Comparison of ENCODE assay signal across 17 mouse cellular contexts in genomic region chr4:155014791-155015190, GRCm38 (mm10). TPM values are rescaled to one million over a fixed set of nuclear protein-coding genes. Genes with fewer than 3 reads are reported as not detected.
A peak's percentile ranks its signal among the peaks of the same experiment; 100 is the strongest.
DNase-seq lines count a peak whose midpoint lies in the region; ATAC-seq and TF ChIP-seq lines count a peak whose summit lies in the region.
"Had no signal": no experiment of that assay in that cellular context is flagged by ENCODE, and none has a peak within 500 bp of the region (broad histone marks: within the 10 kb centered on the region; RNA-seq: fewer than 3 reads in every experiment).

No protein-coding gene starts in this region.

- peak; percentile 54 for DNase-seq in cerebellum, adult 11-12 months
- DNase-seq in cerebellum, postnatal 14 days: no peak
- DNase-seq in left cerebral cortex, adult 18-20 months (ENCODE audit: low spot score in 2 of 2): peak; percentile 68 to 85
- DNase-seq in left cerebral cortex, postnatal 4 days: no peak
- DNase-seq in layer of hippocampus, adult 9-11 months: peak; percentile 70
- peak; percentile 74 to 80 for DNase-seq in right cerebral cortex, postnatal 36 days (ENCODE audit: low spot score in 2 of 2)
- DNase-seq in heart, postnatal 36 days: no peak
- DNase-seq: cerebellum, adult 8-10 months; kidney, adult 11 months; kidney, postnatal 36 days; lung, adult 2 months had no signal

- no peak overlapping the region for H3K4me3 ChIP-seq in intestine, postnatal 0 days (ENCODE audit: low read depth, low read length)
- H3K4me3 ChIP-seq: embryonic facial prominence, embryonic 12.5 days; heart, embryonic 13.5 days; hindbrain, embryonic 10.5 days had no signal

- no peaks in the 10 kb centered on the region for H3K36me3 ChIP-seq in intestine, postnatal 0 days (ENCODE audit: control insufficient read depth, insufficient read depth)
- H3K36me3 ChIP-seq: embryonic facial prominence, embryonic 12.5 days; heart, embryonic 13.5 days; hindbrain, embryonic 10.5 days had no signal

- no peak overlapping the region for H3K4me2 ChIP-seq in intestine, postnatal 0 days (replicated peaks; ENCODE audit: low read depth)
- H3K4me2 ChIP-seq: embryonic facial prominence, embryonic 12.5 days; heart, embryonic 13.5 days had no signal

- H3K9me3 ChIP-seq in intestine, postnatal 0 days (ENCODE audit: control insufficient read depth): no peaks in the 10 kb centered on the region
- H3K9me3 ChIP-seq: embryonic facial prominence, embryonic 12.5 days; heart, embryonic 13.5 days; hindbrain, embryonic 10.5 days had no signal

- no peak for ATAC-seq in intestine, postnatal 0 days

- intact Hi-C loops in left cerebral cortex, postnatal 4 days (cut with DNase I): no loop called here
- intact Hi-C loops in heart, postnatal 36 days (cut with DNase I): no loop called here

- H3K27me3 ChIP-seq in intestine, postnatal 0 days (replicated peaks; ENCODE audit: control insufficient read depth, insufficient read depth, low read length): no peaks in the 10 kb centered on the region
- H3K27me3 ChIP-seq: embryonic facial prominence, embryonic 12.5 days had no signal

- no peak for TF ChIP-seq CTCF in intestine, postnatal 0 days (IDR thresholded peaks at IDR 0.05; ENCODE audit: low read depth)

- no peak overlapping the region for H3K27ac ChIP-seq in intestine, postnatal 0 days (ENCODE audit: low read depth, low read length)
- H3K27ac ChIP-seq: embryonic facial prominence, embryonic 12.5 days; heart, embryonic 13.5 days; hindbrain, embryonic 10.5 days; macrophage had no signal

- no peak overlapping the region for H3K9ac ChIP-seq in intestine, postnatal 0 days (ENCODE audit: low read depth, low read length)
- H3K9ac ChIP-seq: embryonic facial prominence, embryonic 12.5 days; heart, embryonic 13.5 days had no signal

- 81% methylated on average over 12 of the region's 12 CpGs for WGBS in intestine, postnatal 0 days

- peaks cover 5% of the 10 kb centered on the region; the same call in 1 of the 2 replicates for H3K4me1 ChIP-seq in intestine, postnatal 0 days (replicated peaks; ENCODE audit: control insufficient read depth, insufficient read depth, low read length)

RNA-seq across cellular contexts. Expression of gene Plch2, which starts 41.8 kb away (rescaled TPM):
- total RNA-seq in left cerebral cortex, adult 18-20 months (2021): 10 to 100 TPM; 69.2 to 88.5 TPM
- total RNA-seq in left cerebral cortex, postnatal 4 days (2021): 10 to 100 TPM; 50.9 to 56.1 TPM
- not detected for total RNA-seq in heart, postnatal 36 days (2021)
- 5.3 and 5.7 TPM in 2 replicates for polyA plus RNA-seq in intestine, postnatal 0 days (2015; fragmentation: Nextera tagmentation; extraction: Ambion mirVana)
- total RNA-seq: monocyte, adult 5-6 weeks had no signal
- polyA plus RNA-seq: macrophage had no signal

RNA-seq across cellular contexts. Expression of gene Pank4, which starts 50.9 kb away (rescaled TPM):
- 10 to 100 TPM; 38.3 to 46.8 TPM for total RNA-seq in left cerebral cortex, adult 18-20 months (2021)
- 10 to 100 TPM; 34.5 to 39.8 TPM for total RNA-seq in left cerebral cortex, postnatal 4 days (2021)
- 10 to 100 TPM; 40.9 to 42.8 TPM for total RNA-seq in heart, postnatal 36 days (2021)
- 10.9 and 11.5 TPM in 2 replicates for polyA plus RNA-seq in intestine, postnatal 0 days (2015; fragmentation: Nextera tagmentation; extraction: Ambion mirVana)

RNA-seq across cellular contexts. Expression of gene Pex10, which starts 52.0 kb away (rescaled TPM):
- total RNA-seq in left cerebral cortex, adult 18-20 months (2021): 10 to 100 TPM; 18.5 to 19.2 TPM
- 10 to 100 TPM; 12.0 to 13.5 TPM for total RNA-seq in left cerebral cortex, postnatal 4 days (2021)
- total RNA-seq in heart, postnatal 36 days (2021): 10 to 100 TPM; 19.4 to 23.1 TPM
- 11.7 and 12.9 TPM in 2 replicates for polyA plus RNA-seq in intestine, postnatal 0 days (2015; fragmentation: Nextera tagmentation; extraction: Ambion mirVana)

RNA-seq across cellular contexts. Expression of gene Hes5, which starts 54.1 kb away (rescaled TPM):
- total RNA-seq in left cerebral cortex, adult 18-20 months (2021): 10 to 100 TPM; 35.7 to 36.1 TPM
- 10 to 100 TPM; 56.8 to 74.5 TPM for total RNA-seq in left cerebral cortex, postnatal 4 days (2021)
- total RNA-seq in heart, postnatal 36 days (2021): not detected
- 0.20 and 0.29 TPM in 2 replicates for polyA plus RNA-seq in intestine, postnatal 0 days (2015; fragmentation: Nextera tagmentation; extraction: Ambion mirVana)
- total RNA-seq: monocyte, adult 5-6 weeks had no signal
- polyA plus RNA-seq: lung, adult 2 months; macrophage had no signal

Comparison
In these comparisons a context has a peak if more than half of its experiments do, and no peak if none do; other contexts are left out.
1. DNase-seq: peak in cerebellum, adult 11-12 months (single experiment), left cerebral cortex, adult 18-20 months (2 of 2), layer of hippocampus, adult 9-11 months (single experiment) and right cerebral cortex, postnatal 36 days (2 of 2); none in cerebellum, postnatal 14 days (0 of 2), left cerebral cortex, postnatal 4 days (single experiment) and heart, postnatal 36 days (0 of 2).
2. RNA of gene Plch2, which starts 41.8 kb away (total RNA-seq): 69.2 to 88.5 TPM in left cerebral cortex, adult 18-20 months and 50.9 to 56.1 TPM in left cerebral cortex, postnatal 4 days; not detected in heart, postnatal 36 days; every median in the first group is over 10 times any median in the second.